Mouse (Mus musculus) T-helper 1 cell (primary cell): ENCODE measurements around the gene Scn3a.
"Not testable (repeated sequence)": the region's sequence is repeated elsewhere in the genome, so short reads cannot be mapped to it uniquely, and the experiment has no call there.

Experiments used
- in situ Hi-C: fragments of 300-600 bp; cut with MboI, MseI; formaldehyde crosslinking; loops from one replicate; pipeline ENCODE4 v1.15.1; 2025; ENCODE audit warnings: high pct_unique_total_duplicates

Scn3a gene

GRCm38 (mm10) chr2:65508217-65508616 lies 59.2 kb downstream of the Scn3a start:
- in situ Hi-C loops: loop anchor here (25.0 kb wide), 1 partner anchor 821 kb away; no protein-coding TSS in a partner anchor

DNA sequence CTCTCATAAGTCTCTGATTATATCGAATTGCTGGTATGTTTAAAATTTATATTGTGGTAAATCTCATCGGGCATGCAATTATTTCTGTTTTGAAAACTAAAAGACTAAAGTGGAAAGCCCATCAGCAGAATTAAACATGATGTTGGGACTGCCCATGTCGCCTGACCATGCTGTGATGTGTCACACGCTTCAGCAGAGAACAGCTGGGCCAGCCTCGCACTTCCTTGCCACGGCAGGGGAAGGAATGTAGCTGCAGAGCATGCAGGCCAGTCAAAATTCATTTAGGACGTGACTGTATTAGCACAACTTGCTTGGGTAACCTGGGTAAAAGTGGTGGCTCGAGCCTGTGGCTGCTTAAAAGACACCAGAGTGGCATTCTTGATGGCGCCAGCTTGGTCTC lies 77.0 kb downstream of the Scn3a start:
- in situ Hi-C loops: no loop called here

DNA sequence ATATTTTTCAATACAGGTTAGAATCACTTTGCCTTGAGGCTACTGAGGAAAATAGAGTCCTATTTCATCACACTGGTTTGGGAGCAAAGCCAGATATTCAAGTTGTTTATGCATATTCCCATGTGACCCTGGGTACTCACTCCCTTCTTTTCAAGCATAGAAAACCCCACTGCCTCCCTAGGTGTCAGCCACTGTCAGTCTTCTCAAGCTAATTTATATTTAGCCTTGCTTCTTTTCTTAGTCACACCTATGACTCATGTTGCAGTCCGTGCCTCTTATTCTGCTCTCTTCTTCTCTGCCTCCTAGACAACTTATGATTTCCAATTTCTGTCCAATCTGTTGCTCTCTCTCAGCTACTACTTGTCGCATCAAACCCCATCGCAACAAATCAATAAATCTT lies 84.0 kb downstream of the Scn3a start:
- in situ Hi-C loops: no loop called here

DNA sequence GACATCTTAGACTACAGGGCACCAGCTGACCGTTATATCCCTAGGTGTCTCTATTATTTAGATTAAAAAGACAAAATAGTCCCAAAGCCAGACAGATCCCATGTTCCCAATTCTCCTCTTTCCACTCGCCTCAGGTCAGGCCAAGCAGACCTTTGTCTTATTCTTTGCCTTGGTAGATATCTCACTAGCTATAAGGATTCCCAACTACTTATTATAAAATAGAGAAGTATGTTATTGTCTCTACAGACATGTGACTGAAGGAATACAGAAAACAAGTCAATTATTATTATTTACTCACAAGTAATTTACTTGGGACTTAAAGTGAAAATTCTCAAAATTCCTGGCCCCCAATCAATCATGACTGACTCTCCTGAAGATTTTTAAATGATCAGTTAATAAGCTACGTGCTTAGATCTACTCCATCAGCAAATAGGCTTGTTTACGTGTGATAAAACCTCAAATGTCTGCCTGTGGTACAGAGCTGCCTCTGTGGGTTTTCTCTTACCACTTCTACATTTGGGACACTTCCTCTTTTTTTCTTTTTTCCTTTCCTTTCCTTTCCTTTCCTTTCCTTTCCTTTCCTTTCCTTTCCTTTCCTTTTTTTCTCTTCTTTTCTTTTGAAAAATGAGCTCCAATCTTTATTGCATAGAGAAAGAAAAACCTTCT lies 86.3 kb downstream of the Scn3a start:
- in situ Hi-C loops: no loop called here

DNA sequence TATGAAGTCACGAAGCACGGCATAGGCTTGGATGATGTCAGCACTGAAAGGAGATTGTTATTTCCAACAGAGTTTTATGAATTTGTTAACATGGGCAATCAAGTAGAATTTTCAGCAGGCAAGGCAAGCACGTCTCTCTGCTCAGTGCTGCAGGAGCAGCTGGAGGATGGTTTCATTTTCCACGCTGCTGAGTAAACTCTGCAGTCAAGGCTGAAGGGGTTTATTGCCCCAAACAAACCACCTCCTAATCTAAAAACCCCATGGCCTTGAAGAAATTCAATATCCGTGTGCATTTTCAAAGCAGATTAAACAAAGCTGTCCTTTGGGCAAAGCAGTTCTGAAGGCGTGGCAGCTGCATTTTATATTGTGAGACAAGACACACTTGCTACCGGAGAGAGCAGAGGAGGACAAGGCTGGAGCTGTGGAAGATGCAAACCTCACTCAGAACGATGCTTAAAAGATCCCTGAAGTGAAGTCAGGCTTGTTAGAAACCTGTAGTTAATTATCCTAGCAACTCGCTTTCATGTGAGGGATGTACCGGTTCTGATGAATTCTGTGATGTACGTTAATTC lies 96.0 kb downstream of the Scn3a start:
- in situ Hi-C loops: no loop called here

DNA sequence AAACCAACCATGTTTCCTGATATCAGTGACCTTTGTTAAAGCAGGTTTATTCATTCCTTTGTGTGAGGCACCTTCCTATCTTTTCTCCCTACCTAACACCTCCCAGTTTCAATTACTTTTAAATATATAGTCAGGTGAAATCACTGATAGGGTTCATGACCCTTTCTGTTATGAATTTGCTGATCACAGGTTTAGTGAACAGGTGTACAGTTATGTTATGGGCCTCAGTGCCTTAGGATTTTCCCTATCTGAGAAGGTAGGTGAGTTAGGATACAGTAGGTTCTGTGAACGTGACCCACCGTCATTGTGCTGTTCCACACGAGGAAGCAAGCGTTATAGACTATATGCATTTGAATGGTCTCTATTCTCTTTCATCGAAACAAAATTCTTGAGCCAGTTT lies 101.7 kb downstream of the Scn3a start:
- in situ Hi-C loops: no loop called here

GRCm38 (mm10) chr2:65453763-65454162 lies 113.7 kb downstream of the Scn3a start:
- in situ Hi-C loops: no loop called here

DNA sequence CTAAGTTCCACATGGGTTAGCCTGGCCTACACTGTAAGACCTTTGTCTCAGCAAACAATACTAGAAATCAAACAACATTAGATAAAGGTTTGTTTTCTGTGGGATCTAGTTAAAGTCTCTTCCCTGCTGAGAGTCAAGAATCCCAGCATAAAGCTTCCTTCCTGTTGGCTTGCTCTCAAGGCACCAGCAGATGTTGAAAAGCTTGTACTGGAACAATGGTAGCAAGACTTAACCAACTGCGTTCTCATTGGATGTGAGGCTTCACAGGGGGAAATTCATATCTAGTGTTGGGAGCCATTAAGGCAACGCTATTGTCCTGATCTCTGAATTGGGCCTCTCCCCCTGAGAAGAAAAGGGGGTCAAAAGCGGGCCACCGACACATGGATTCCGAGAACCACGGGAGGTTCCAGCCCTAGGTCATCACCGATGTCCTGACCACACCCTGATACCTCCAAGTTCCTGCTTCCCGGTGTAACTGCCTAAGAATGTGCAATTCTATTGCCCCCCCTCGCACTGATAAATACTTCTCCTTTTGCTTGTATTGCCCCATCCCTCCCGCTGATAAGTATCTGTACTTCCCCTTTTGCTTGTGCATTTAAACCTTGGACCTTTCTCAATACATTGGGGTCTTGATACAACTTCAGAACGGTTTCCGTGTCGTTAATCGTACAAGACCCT lies 115.9 kb downstream of the Scn3a start:
- in situ Hi-C loops: not testable (repeated sequence)

GRCm38 (mm10) chr2:65450449-65451360 lies 116.7 kb downstream of the Scn3a start:
- in situ Hi-C loops: no loop called here

DNA sequence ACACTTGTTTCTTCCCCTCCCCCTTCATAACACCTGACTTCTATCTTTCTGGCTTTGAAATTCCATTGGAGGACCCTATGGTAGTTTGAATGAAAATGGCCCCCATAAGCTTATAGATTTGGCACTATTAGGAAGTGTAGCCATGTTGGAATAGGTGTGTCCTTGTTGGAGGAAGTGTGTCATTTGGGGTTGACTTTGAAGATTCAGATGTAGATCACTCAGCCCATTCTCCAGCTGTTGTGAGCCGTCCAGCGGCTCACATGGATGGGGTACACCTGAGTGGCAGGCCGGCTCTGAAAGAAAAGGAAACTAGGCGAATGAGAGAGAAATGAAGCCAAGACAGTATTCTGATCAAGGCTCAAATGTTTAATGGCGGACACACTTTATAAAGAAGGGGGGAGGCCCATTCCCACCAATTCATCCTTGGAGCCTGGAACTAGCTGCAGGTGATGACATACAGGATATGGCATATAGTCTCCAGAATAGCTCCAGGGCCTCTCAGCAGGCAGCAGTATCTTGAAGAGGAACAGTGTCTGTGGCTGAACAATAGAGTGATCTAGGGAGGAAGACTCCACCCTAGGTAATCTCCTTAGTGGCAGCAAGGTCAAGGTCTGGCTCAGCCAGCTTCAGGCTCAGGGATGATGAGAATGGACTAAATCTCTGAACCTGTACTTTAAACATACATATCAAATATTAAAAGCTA lies 118.2 kb downstream of the Scn3a start:
- in situ Hi-C loops: no loop called here

DNA sequence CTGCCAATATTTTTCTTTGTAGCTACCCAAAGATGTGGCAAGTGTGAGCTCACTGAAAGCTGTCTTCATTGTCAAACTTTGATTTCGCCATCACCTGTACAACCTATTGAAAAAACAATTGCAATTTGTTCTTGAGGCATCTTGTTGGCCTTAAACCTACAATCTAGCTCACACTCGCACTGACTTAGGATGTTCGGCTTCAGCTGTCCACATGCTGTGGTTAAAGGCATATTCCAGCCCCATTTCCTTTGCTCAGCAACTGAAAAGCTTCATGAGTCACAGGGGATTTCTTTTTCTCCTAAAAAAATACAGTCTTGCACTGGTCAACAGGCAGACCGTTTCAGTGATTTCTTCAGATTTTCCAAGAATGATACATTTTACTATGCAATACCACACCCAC lies 124.3 kb downstream of the Scn3a start:
- in situ Hi-C loops: no loop called here

- in situ Hi-C loops: no loop called here
Measured at GRCm38 (mm10) chr2:65441566-65441965, 125.9 kb downstream of the Scn3a start.

DNA sequence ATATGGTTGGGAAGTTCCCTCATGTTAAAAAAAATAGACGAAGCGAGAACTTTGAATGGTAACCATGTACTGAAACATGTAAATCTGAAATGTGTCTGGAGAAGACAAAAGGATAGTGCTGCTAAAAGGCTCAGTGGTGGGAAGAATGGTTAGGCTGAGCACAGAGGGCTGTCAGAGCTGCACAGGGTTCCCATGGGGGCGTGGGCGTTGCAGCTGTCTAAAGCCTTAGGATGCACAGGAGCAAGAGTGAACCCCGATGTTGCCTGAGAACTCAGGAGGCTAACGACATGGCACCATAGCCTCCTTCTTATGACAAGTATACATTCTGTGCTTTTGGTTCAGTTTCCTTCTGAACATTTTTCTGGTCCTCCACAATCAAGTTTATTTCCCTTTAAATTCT lies 126.3 kb downstream of the Scn3a start:
- in situ Hi-C loops: no loop called here

DNA sequence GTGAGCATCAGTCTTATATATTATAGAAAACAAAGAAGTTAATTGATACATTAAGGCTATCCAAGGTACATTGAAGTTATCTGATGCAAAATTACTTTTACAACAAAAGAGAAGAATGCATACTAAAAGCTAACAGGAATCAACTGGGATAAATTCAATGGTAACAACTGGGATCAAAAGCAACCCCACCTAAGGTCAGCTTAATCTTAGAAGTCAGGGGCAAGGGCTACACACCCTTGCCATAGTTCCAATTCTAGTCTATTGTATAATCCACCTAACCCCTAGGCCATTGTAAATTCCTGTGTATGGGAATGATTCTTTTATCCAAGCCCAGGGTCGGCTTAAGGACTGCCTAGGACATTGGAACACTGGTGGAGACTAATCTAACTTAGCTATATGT lies 130.5 kb downstream of the Scn3a start:
- in situ Hi-C loops: no loop called here

DNA sequence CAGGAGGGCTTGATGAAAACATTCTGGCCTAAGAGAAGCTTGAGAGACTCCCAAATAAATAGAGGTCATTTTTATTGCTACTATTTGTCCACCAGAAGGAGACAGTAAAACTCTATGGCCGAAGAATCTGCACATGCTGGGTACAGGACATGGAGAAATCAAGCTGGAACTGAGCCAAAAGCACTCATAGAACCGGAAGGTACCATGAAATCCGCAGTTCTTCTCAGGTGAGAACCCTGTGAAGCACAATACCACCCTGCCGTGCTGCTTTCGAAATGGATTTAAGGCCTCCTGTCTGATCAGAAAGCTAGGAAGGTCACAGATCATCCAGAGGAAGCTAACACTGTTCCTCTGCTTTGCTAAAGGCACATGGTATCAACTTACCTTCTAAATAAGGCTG lies 143.9 kb downstream of the Scn3a start:
- in situ Hi-C loops: no loop called here

DNA sequence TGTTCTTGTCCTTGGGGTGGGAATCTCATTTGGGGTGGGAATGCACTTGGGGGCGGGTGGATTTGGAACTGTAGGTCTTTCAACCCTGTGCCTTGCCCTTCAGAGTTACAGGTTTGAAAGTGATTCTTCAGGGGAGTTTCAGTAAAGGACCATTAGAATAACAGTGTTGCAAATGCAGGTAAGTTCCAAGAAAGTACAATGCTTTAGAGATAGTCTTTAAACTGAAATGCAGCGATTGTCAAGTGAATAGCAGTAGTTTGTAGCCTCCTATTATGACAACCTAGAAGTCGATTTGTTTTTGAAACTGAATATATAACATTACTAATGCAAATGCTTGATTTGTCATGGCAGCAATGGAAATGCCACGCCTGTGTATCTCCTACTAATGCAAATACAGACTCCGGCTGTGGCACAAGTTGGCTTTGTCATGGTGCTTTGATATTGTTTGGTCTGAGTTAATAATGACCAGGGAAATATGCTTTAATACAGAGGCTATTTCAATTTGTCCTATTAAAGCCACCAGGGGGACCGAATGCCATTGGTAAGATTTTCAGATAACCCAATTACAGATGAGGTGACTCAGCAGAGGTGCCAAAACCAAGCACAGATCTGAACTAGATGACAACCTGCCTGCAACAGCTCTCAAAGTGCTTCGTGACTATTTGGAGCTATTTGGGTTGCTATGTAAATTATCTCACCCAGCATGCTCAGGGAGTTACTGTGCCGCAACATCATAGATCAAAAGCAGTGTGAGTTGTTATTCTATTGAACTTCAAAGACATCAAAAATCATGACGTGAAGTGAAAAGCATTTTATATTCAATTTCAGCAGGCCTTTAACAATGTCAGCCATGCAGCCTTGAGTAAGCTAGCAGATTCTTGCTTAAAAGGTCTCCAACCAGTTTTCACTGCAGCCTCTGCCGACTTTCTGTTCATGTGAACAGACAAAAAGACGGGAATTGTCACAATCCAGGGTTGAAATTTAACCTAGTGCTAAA lies 145.9 kb downstream of the Scn3a start:
- in situ Hi-C loops: no loop called here

DNA sequence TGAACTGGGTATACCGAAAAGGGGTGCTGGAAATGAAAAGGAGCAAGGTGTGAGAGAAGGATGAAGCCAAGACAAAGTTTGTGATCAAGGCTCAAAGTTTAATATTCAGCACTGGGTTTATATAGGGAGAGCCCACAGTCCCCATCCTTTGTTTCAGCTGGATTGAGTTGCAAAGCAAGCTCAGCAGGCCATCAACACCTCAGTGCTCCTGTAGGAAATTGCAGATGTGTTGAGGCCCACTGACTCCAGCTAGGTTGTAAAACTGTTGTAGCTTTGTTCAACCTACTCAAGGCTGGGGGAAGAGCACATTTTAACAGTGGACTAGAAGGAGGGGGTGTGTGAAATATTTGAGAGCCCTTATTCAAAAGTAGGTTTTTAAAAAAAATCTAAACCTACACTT lies 148.8 kb downstream of the Scn3a start:
- in situ Hi-C loops: loop anchor here (10.0 kb wide), 1 partner anchor 274 kb away; no protein-coding TSS in a partner anchor

- in situ Hi-C loops: loop anchor here (10.0 kb wide), 1 partner anchor 272 kb away; no protein-coding TSS in a partner anchor
Measured at GRCm38 (mm10) chr2:65416535-65416934, 150.9 kb downstream of the Scn3a start.

GRCm38 (mm10) chr2:65415294-65415693 lies 152.1 kb downstream of the Scn3a start:
- in situ Hi-C loops: loop anchor here (10.0 kb wide), 1 partner anchor 270 kb away; no protein-coding TSS in a partner anchor

DNA sequence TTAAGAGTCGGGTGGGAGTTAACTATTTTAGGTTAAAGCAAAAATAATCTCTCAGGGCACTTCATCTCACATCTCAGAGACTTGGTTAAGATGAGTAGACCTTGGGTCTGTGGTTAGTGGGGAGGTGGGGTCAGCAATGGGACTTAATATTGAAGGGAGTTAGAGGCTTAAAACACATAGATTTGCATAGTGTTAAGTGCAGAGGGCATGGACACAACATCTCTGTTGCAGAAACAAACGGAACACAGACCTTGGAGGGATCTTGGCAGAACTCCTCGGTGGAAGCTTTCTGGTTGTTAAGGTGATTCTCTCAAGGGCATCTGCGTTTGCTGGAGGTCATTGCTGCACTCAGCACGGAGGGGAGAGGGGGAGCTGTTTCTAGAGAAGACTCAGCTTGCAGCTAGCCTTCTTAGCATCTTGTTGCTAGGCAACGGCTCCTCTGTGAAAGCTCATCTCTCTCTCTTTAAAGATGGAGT lies 152.6 kb downstream of the Scn3a start:
- in situ Hi-C loops: loop anchor here (5.0 to 10.0 kb wide), 3 partner anchors 152 to 270 kb away; partner anchors contain the start of gene Scn3a
